Mouse (Mus musculus) hindbrain, embryonic 14.5 days (tissue): ENCODE results near the gene 4930432K21Rik. TPM values are rescaled to one million over a fixed set of nuclear protein-coding genes. Genes with fewer than 3 reads are reported as not detected.
A peak's percentile ranks its signal among the peaks of the same experiment; 100 is the strongest.

ENCODE experiments used
- ATAC-seq: fragments of 200-750 bp; cut with Nextera tagmentation; 2 replicates; pipeline ENCODE4 v1.8.0; 2017; ENCODE audit warnings: moderate number of reproducible peaks, mild to moderate bottlenecking, moderate TSS enrichment, moderate library complexity; ENCODE audit not compliant: low FRiP score
- DNase-seq: peaks from one replicate; pipeline ENCODE4 v3.0.0-alpha.2; 2015; ENCODE audit warnings: low spot score
- H3K27ac ChIP-seq: fragments of 300-500 bp; sonication (generic); 2 replicates; pipeline ENCODE4 v1.5.1; 2014; ENCODE audit warnings: mild to moderate bottlenecking, moderate library complexity
- H3K27me3 ChIP-seq: fragments of 300-500 bp; sonication (generic); 2 replicates; pipeline ENCODE4 v1.6.1; 2014; ENCODE audit warnings: mild to moderate bottlenecking, low read length, mixed read lengths; ENCODE audit not compliant: control insufficient read depth, insufficient read depth
- H3K36me3 ChIP-seq: fragments of 300-500 bp; sonication (generic); replicated peaks from 2 replicates; pipeline ENCODE4 v1.6.1; 2014; ENCODE audit not compliant: control insufficient read depth, insufficient read depth
- H3K4me1 ChIP-seq: fragments of 300-500 bp; sonication (generic); replicated peaks from 2 replicates; pipeline ENCODE4 v1.6.1; 2014; ENCODE audit warnings: antibody characterized with exemption, low read length, mixed read lengths; ENCODE audit not compliant: control insufficient read depth, insufficient read depth
- H3K4me2 ChIP-seq: fragments of 300-500 bp; sonication (generic); replicated peaks from 2 replicates; pipeline ENCODE4 v1.6.1; 2014; ENCODE audit warnings: mild to moderate bottlenecking, moderate library complexity
- H3K4me3 ChIP-seq: fragments of 300-500 bp; sonication (generic); replicated peaks from 2 replicates; pipeline ENCODE4 v1.5.1; 2014; ENCODE audit warnings: mild to moderate bottlenecking, low read length
- H3K9ac ChIP-seq: fragments of 300-500 bp; sonication (generic); 2 replicates; pipeline ENCODE4 v1.6.1; 2014
- H3K9me3 ChIP-seq: fragments of 300-500 bp; sonication (generic); 2 replicates; pipeline ENCODE4 v1.6.1; 2016; ENCODE audit warnings: low read length; ENCODE audit not compliant: control insufficient read depth
- WGBS: fragments of 180-500 bp; shearing (Covaris S2); extraction: QIAGEN DNeasy Blood & Tissue Kit; methylation state at CpG from one replicate; pipeline ENCODE4 v1.1.7; 2014; 5-methylcytosine and 5-hydroxymethylcytosine counted together
- polyA plus RNA-seq: library from polyadenylated mRNA; unstranded; fragments of >200 nt; fragmentation: Nextera tagmentation; extraction: Ambion mirVana; gene quantifications from 2 replicates; pipeline ENCODE4 v1.2.1, GENCODE M21; 2014

4930432K21Rik gene
- polyA plus RNA-seq, 1 experiment from 2014 or later, result 1.4 TPM

DNA sequence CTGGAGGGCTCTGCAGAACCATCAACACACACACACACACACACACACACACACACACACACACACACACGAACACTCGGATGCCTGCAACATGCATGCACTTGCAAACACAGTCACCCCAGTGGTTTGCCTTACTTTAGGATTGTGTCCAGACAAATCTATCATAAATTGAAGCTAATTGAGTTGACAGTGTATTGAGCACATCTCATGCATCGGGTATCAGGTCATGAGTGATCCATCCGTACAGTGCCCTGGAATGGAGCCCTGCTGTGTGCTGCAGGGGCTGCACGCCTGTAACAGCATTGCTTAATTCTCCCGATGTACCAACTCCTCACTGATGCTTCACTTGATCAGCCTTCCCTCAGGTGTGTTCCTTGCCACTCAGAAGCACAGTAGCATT is 32.2 kb upstream of the 4930432K21Rik start:
- Histone ChIP-seq H3K27me3 (no peaks in the 10 kb centered on the region), H3K4me3 (no peak overlapping the region), H3K9ac (no peak overlapping the region), H3K36me3 (no peaks in the 10 kb centered on the region), H3K4me1 (no peaks in the 10 kb centered on the region), H3K9me3 (no peaks in the 10 kb centered on the region), H3K27ac (no peak overlapping the region), H3K4me2 (no peak overlapping the region)
- ATAC-seq (no peak), DNase-seq (no peak)
- WGBS, result 85% methylated on average over 6 of the region's 6 CpGs

DNA sequence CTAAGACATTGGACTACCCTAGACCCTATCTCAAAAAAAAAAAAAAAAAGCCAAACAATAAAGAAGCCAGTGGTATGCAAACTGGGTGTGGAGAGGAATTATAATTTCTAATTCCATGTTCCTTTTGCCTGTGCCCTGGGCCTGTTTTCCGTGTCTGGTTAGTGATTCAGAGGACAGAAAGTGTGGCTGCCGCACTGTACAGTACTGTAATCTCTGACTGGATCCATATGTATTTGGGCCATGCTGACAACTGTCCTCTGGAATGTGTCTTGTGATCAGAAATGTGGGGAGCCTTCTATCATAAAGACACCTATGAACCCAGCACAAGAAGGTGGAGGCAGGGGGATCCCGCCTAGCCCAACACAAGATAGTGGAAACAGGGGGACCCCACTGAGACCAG is 25.7 kb upstream of the 4930432K21Rik start:
- ATAC-seq (no peak), DNase-seq (no peak)
- H3K4me3 ChIP-seq, result no peak overlapping the region
- H3K9ac ChIP-seq, result no peak overlapping the region
- no peaks in the 10 kb centered on the region for H3K9me3 ChIP-seq
- WGBS, result 90% methylated on average over 3 of the region's 3 CpGs
- no peak overlapping the region for H3K27ac ChIP-seq
- no peak overlapping the region for H3K4me2 ChIP-seq
- no peaks in the 10 kb centered on the region for H3K27me3 ChIP-seq
- H3K36me3 ChIP-seq, result no peaks in the 10 kb centered on the region
- H3K4me1 ChIP-seq, result peaks cover 2% of the 10 kb centered on the region; the same call in 1 of the 2 replicates

DNA sequence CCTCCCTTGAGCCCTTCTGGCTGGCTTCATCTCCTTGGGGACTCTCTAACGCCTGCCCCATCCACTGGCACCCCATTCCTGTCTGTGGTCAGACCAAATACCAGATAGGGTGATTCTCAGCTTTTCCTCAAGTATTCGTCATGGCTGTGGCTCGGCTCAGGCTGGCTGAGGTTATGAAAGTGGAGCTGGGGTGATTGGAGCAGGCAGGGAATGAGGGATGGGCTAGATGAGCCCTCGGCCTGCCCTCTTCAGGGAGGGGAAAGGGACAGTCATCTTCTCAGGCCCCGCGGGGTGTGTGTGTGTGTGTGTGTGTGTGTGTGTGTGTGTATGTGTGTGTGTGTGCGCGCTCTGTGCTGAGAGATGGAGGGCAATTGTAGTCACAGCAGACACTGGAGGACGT is 22.2 kb upstream of the 4930432K21Rik start, which contains the start of gene Podnl1:
Podnl1 (plus strand) TSS at position 334 of the 400 bp plus-strand sequence.
- peaks cover 2% of the 10 kb centered on the region; the same call in 1 of the 2 replicates for H3K4me1 ChIP-seq
- no peaks in the 10 kb centered on the region for H3K36me3 ChIP-seq
- DNase-seq (no peak), ATAC-seq (peak; percentile 31; the same call in 1 of the 2 replicates)
- H3K4me2 ChIP-seq, result no peak within 1 kb of the TSS
- no peaks in the 10 kb centered on the region for H3K27me3 ChIP-seq
- no peaks in the 10 kb centered on the region for H3K9me3 ChIP-seq
- no peak within 1 kb of the TSS for H3K27ac ChIP-seq
- no peak within 1 kb of the TSS for H3K4me3 ChIP-seq
- H3K9ac ChIP-seq, result no peak within 1 kb of the TSS
- WGBS, result 52% methylated on average over 9 of the region's 9 CpGs

DNA sequence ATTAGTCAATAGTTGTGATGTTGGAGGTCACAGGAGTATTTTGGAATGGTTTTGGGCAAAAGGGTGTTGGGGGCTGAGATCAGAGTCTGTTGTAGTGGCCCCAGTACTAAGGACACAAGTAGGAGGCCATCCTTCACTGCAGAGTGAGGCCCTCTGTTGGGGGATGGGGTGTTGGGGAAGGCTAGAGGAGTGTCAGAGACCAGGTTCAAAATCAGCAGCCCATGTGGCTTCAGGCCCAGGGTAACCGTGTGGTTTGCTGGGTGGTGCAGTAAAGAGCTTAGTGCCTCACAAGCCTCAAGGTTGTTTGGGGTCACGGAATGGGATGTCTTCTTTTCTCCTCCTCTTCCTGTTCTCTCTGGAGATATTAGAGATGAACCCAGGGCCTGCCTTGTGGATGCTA is 21.1 kb upstream of the 4930432K21Rik start:
- Histone ChIP-seq H3K4me3 (no peak overlapping the region), H3K27ac (no peak overlapping the region), H3K9me3 (no peaks in the 10 kb centered on the region), H3K4me2 (no peak overlapping the region), H3K4me1 (peaks cover 2% of the 10 kb centered on the region; the same call in 1 of the 2 replicates), H3K27me3 (no peaks in the 10 kb centered on the region), H3K36me3 (peaks cover 1% of the 10 kb centered on the region; the same call in 1 of the 2 replicates), H3K9ac (no peak overlapping the region)
- DNase-seq (no peak), ATAC-seq (no peak)
- 77% methylated on average over 2 of the region's 2 CpGs for WGBS

GRCm38 (mm10) chr8:84127202-84127901 is 20.5 kb upstream of the 4930432K21Rik start:
- no peaks in the 10 kb centered on the region for H3K9me3 ChIP-seq
- no peak overlapping the region for H3K4me3 ChIP-seq
- H3K27ac ChIP-seq, result no peak overlapping the region
- no peak for ATAC-seq
- H3K4me1 ChIP-seq, result peaks cover 2% of the 10 kb centered on the region; the same call in 1 of the 2 replicates
- 73% methylated on average over 17 of the region's 17 CpGs for WGBS
- H3K4me2 ChIP-seq, result no peak overlapping the region
- no peaks in the 10 kb centered on the region for H3K27me3 ChIP-seq
- DNase-seq, result no peak
- H3K9ac ChIP-seq, result no peak overlapping the region
- H3K36me3 ChIP-seq, result peaks cover 7% of the 10 kb centered on the region

DNA sequence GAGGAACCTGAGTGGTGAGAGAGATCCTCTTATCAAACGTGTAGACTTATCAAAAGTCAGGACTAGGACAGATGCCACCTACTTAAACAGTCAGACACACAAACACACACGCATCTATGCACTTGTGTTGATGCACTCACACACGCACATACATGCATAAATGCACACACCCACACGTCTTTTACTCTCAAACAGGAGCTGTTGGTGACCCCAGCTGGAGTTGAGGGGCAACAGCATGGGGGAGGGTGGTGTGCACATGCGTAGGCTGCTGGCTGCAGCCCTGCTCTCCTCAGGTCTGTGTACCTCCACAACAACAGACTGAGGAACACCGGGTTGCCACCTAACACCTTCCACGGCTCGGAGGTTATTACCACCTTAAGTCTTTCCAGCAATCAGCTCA is 19.5 kb upstream of the 4930432K21Rik start:
- H3K4me1 ChIP-seq, result peaks cover 2% of the 10 kb centered on the region; the same call in 1 of the 2 replicates
- H3K4me3 ChIP-seq, result no peak overlapping the region
- H3K9ac ChIP-seq, result no peak overlapping the region
- no peaks in the 10 kb centered on the region for H3K9me3 ChIP-seq
- no peak overlapping the region for H3K4me2 ChIP-seq
- DNase-seq (no peak), ATAC-seq (no peak)
- 77% methylated on average over 8 of the region's 8 CpGs for WGBS
- no peak overlapping the region for H3K27ac ChIP-seq
- no peaks in the 10 kb centered on the region for H3K27me3 ChIP-seq
- peaks cover 17% of the 10 kb centered on the region for H3K36me3 ChIP-seq

DNA sequence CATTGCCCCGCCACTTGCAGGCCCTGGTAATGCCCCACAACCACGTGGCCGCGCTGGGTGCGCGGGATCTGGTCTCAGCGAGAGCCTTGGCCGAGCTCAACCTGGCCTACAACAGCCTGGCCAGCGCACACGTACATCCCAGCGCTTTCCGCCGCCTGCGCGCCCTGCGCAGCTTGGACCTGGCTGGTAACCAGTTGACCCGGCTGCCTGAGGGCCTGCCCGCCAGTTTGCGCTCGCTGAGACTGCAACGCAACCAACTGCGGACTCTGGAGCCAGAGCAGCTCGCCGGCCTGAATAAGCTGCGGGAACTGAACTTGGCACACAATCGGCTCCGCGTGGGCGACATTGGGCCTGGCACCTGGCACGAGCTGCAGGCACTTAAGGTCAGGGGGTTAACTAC is 17.0 kb upstream of the 4930432K21Rik start:
- no peak overlapping the region for H3K27ac ChIP-seq

DNA sequence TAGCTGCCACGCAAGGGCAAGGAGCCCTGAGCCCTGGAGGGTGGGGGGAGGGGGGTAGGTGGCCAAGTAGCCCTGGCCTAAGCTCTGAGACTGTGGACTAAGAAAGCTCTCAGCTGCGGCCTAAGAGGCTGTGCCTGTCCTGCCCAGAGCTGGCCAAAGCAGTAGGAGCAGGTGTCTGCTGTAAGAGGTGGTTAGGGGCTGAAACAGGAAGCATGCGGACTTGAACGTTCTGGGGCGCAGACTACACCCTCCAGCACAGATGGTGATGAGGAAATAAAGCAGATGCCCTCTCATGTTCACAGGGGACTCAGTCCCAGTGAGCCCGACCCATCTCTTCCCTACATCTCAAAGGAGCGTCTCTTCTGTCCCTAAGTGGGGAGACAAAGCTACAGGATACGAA is 15.6 kb upstream of the 4930432K21Rik start:
- Histone ChIP-seq H3K4me1 (no peaks in the 10 kb centered on the region), H3K4me2 (no peak overlapping the region), H3K36me3 (peaks cover 56% of the 10 kb centered on the region), H3K4me3 (no peak overlapping the region), H3K9me3 (no peaks in the 10 kb centered on the region), H3K27ac (no peak overlapping the region), H3K9ac (no peak overlapping the region), H3K27me3 (no peaks in the 10 kb centered on the region)
- no peak for ATAC-seq
- WGBS, result 93% methylated on average over 8 of the region's 8 CpGs
- no peak for DNase-seq

More for the DNA sequence above, 17.0 kb upstream of the 4930432K21Rik start:
- Histone ChIP-seq H3K4me3 (no peak overlapping the region), H3K9ac (no peak overlapping the region), H3K27me3 (no peaks in the 10 kb centered on the region), H3K4me2 (no peak overlapping the region), H3K4me1 (peaks cover 2% of the 10 kb centered on the region; the same call in 1 of the 2 replicates), H3K36me3 (peaks cover 42% of the 10 kb centered on the region), H3K9me3 (no peaks in the 10 kb centered on the region)
- 36% methylated on average over 30 of the region's 30 CpGs for WGBS
- DNase-seq (no peak), ATAC-seq (0 out of 2 replicates have a peak, but pooled peaks have one; percentile 26)

DNA sequence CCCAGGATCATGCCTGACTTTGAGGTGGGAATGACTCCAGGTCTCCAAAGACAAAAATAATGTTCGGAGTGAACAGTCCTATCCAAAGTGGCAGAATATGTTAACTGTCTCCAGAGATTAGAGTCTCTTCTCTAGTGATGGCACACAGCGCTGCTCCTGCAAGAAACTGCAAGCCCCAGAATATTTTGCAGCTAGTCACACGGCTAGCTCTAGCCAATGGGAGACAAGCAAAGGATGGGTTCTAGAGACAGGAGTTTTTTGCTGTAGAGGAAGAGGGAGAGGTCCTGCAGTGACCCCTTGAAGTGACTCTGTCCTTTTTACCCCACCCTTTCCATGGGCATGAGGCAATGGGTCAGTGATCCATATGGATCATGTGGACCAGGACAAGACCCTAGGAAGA is 10.0 kb upstream of the 4930432K21Rik start:
- Histone ChIP-seq H3K9me3 (no peaks in the 10 kb centered on the region), H3K9ac (no peak overlapping the region), H3K4me2 (no peak overlapping the region), H3K4me3 (no peak overlapping the region), H3K27me3 (no peaks in the 10 kb centered on the region), H3K27ac (no peak overlapping the region), H3K4me1 (no peaks in the 10 kb centered on the region), H3K36me3 (peaks cover 98% of the 10 kb centered on the region)
- ATAC-seq, result no peak
- no peak for DNase-seq
- WGBS, result 92% methylated on average over 3 of the region's 3 CpGs
